Mouse (Mus musculus) heart, embryonic 14.5 days (tissue): ENCODE results near the gene Parn. TPM values are rescaled to one million over a fixed set of nuclear protein-coding genes. Genes with fewer than 3 reads are reported as not detected.

ENCODE experiments used
- ATAC-seq: fragments of 200-750 bp; cut with Nextera tagmentation; 2 replicates; pipeline ENCODE4 v1.8.0; 2017; ENCODE audit warnings: low read depth, moderate TSS enrichment; ENCODE audit not compliant: insufficient number of reproducible peaks, insufficient read depth, low FRiP score
- H3K27ac ChIP-seq, 2 experiments: fragments of 200-500 bp in 1 of 2; fragments of 300-500 bp in 1 of 2; sonication (generic) in 1 of 2; replicated peaks in 1 of 2; 2 replicates each; pipeline ENCODE4 v1.5.1; 2012 to 2014; ENCODE audit warnings: low read depth in 2 of 2, low read length in 2 of 2, control low read depth in 1 of 2, mild to moderate bottlenecking in 1 of 2, mixed read lengths in 1 of 2; ENCODE audit not compliant: control insufficient read depth in 1 of 2, insufficient read depth in 1 of 2
- H3K27me3 ChIP-seq: fragments of 300-500 bp; sonication (generic); 2 replicates; pipeline ENCODE4 v1.6.1; 2014; ENCODE audit warnings: mild to moderate bottlenecking, low read length, control low read depth; ENCODE audit not compliant: control insufficient read depth, insufficient read depth
- H3K36me3 ChIP-seq: fragments of 300-500 bp; sonication (generic); 2 replicates; pipeline ENCODE4 v1.6.1; 2014; ENCODE audit warnings: mild to moderate bottlenecking, control low read depth, low read length, mixed read lengths; ENCODE audit not compliant: control insufficient read depth, insufficient read depth
- H3K4me1 ChIP-seq, 2 experiments: fragments of 200-500 bp in 1 of 2; fragments of 300-500 bp in 1 of 2; sonication (generic) in 1 of 2; 2 replicates each; pipeline ENCODE4 v1.6.1; 2012 to 2014; ENCODE audit warnings: low read length in 2 of 2, control low read depth in 1 of 2, mixed read lengths in 1 of 2; ENCODE audit not compliant: control insufficient read depth in 2 of 2, insufficient read depth in 2 of 2
- H3K4me2 ChIP-seq: fragments of 300-500 bp; sonication (generic); 2 replicates; pipeline ENCODE4 v1.6.1; 2014; ENCODE audit warnings: mild to moderate bottlenecking, low read length
- H3K4me3 ChIP-seq, 2 experiments: fragments of 200-500 bp in 1 of 2; fragments of 300-500 bp in 1 of 2; sonication (generic) in 1 of 2; 2 replicates each; pipeline ENCODE4 v1.5.1; 2012 to 2014; ENCODE audit warnings: low read length in 2 of 2, mild to moderate bottlenecking in 2 of 2, control low read depth in 1 of 2, low read depth in 1 of 2, moderate library complexity in 1 of 2; ENCODE audit not compliant: control insufficient read depth in 1 of 2, insufficient read depth in 1 of 2
- H3K9ac ChIP-seq: fragments of 300-500 bp; sonication (generic); 2 replicates; pipeline ENCODE4 v1.6.1; 2014; ENCODE audit warnings: mild to moderate bottlenecking, low read length
- H3K9me3 ChIP-seq: fragments of 300-500 bp; sonication (generic); 2 replicates; pipeline ENCODE4 v1.6.1; 2016; ENCODE audit warnings: low read length, control low read depth; ENCODE audit not compliant: control insufficient read depth
- WGBS: fragments of 180-500 bp; shearing (Covaris S2); extraction: QIAGEN DNeasy Blood & Tissue Kit; methylation state at CpG from one replicate; pipeline ENCODE4 v1.1.7; 2014; 5-methylcytosine and 5-hydroxymethylcytosine counted together
- polyA plus RNA-seq: library from polyadenylated mRNA; unstranded; fragments of >200 nt; fragmentation: Nextera tagmentation; extraction: Ambion mirVana; gene quantifications from 2 replicates; pipeline ENCODE4 v1.2.1, GENCODE M21; 2014

Parn gene
- polyA plus RNA-seq, 1 experiment from 2014 or later = 28.2 TPM

- Histone ChIP-seq H3K4me2 (no peak overlapping the region), H3K27me3 (no peaks in the 10 kb centered on the region), H3K27ac (no peak overlapping the region), H3K4me1 (peaks cover 5 to 11% of the 10 kb centered on the region in 2 experiments), H3K9me3 (no peaks in the 10 kb centered on the region), H3K4me3 (no peak overlapping the region), H3K36me3 (peaks cover 39% of the 10 kb centered on the region), H3K9ac (no peak overlapping the region)
- no peak for ATAC-seq
- 84% methylated on average over 4 of the region's 4 CpGs for WGBS
Observed at GRCm38 (mm10) chr16:13607987-13608704, 59.8 kb downstream of the Parn start.

- no peak for ATAC-seq
- no peaks in the 10 kb centered on the region for H3K9me3 ChIP-seq
- H3K4me2 ChIP-seq = no peak overlapping the region
- H3K36me3 ChIP-seq = peaks cover 47% of the 10 kb centered on the region
- H3K4me3 ChIP-seq = no peak overlapping the region
- H3K27me3 ChIP-seq = no peaks in the 10 kb centered on the region
- 78% methylated on average over 1 of the region's 1 CpGs for WGBS
- no peak overlapping the region for H3K9ac ChIP-seq
- no peak overlapping the region for H3K27ac ChIP-seq
- no peaks in the 10 kb centered on the region for H3K4me1 ChIP-seq
Observed at GRCm38 (mm10) chr16:13602779-13603178, 65.2 kb downstream of the Parn start.

- no peak overlapping the region for H3K4me3 ChIP-seq
- 0 out of 2 replicates have a peak, but pooled peaks cover 2% of the 10 kb centered on the region for H3K9me3 ChIP-seq
- peaks cover 7 to 17% of the 10 kb centered on the region in 2 experiments for H3K4me1 ChIP-seq
- H3K36me3 ChIP-seq = peaks cover 9% of the 10 kb centered on the region; the same call in 1 of the 2 replicates
- no peak overlapping the region for H3K4me2 ChIP-seq
- H3K27ac ChIP-seq = peak overlapping the region; percentile 66 to 71
- WGBS = 58% methylated on average over 2 of the region's 2 CpGs
- H3K9ac ChIP-seq = no peak overlapping the region
- H3K27me3 ChIP-seq = no peaks in the 10 kb centered on the region
- no peak for ATAC-seq
Observed at GRCm38 (mm10) chr16:13589049-13589408, 78.9 kb downstream of the Parn start.

GRCm38 (mm10) chr16:13588182-13589048 is 79.6 kb downstream of the Parn start:
- H3K4me2 ChIP-seq = no peak overlapping the region
- ATAC-seq = peak; percentile 39
- 0 out of 2 replicates have a peak, but pooled peaks cover 2% of the 10 kb centered on the region for H3K9me3 ChIP-seq
- 74% methylated on average over 5 of the region's 5 CpGs for WGBS
- H3K27ac ChIP-seq = peak overlapping the region; percentile 66 to 71; a peak in 3 of 4 replicates
- no peak overlapping the region for H3K4me3 ChIP-seq
- H3K9ac ChIP-seq = no peak overlapping the region
- H3K27me3 ChIP-seq = no peaks in the 10 kb centered on the region
- peaks cover 5% of the 10 kb centered on the region; the same call in 1 of the 2 replicates for H3K36me3 ChIP-seq
- H3K4me1 ChIP-seq = peaks cover 7 to 17% of the 10 kb centered on the region in 2 experiments

GRCm38 (mm10) chr16:13585234-13585633 is 82.7 kb downstream of the Parn start:
- H3K27me3 ChIP-seq = no peaks in the 10 kb centered on the region
- H3K9me3 ChIP-seq = no peaks in the 10 kb centered on the region
- H3K4me3 ChIP-seq = no peak overlapping the region
- peaks cover 7 to 17% of the 10 kb centered on the region in 2 experiments for H3K4me1 ChIP-seq
- H3K27ac ChIP-seq = no peak overlapping the region
- no peak for ATAC-seq
- H3K36me3 ChIP-seq = peaks cover 12% of the 10 kb centered on the region; the same call in 1 of the 2 replicates
- H3K9ac ChIP-seq = no peak overlapping the region
- WGBS = 67% methylated on average over 9 of the region's 9 CpGs
- H3K4me2 ChIP-seq = no peak overlapping the region

GRCm38 (mm10) chr16:13580784-13581183 is 87.2 kb downstream of the Parn start:
- H3K4me3 ChIP-seq = no peak overlapping the region
- H3K9ac ChIP-seq = no peak overlapping the region
- H3K9me3 ChIP-seq = no peaks in the 10 kb centered on the region
- H3K4me2 ChIP-seq = no peak overlapping the region
- H3K27me3 ChIP-seq = no peaks in the 10 kb centered on the region
- no peak overlapping the region for H3K27ac ChIP-seq
- 90% methylated on average over 3 of the region's 3 CpGs for WGBS
- peaks cover 0 to 11% of the 10 kb centered on the region in 2 experiments; a peak in 2 of 4 replicates for H3K4me1 ChIP-seq
- peaks cover 12% of the 10 kb centered on the region; the same call in 1 of the 2 replicates for H3K36me3 ChIP-seq
- ATAC-seq = no peak

GRCm38 (mm10) chr16:13580016-13580415 is 88.0 kb downstream of the Parn start:
- no peak overlapping the region for H3K4me3 ChIP-seq
- H3K4me1 ChIP-seq = peaks cover 3 to 18% of the 10 kb centered on the region in 2 experiments; a peak in 3 of 4 replicates
- H3K36me3 ChIP-seq = peaks cover 9% of the 10 kb centered on the region; the same call in 1 of the 2 replicates
- WGBS = 75% methylated on average over 1 of the region's 1 CpGs
- no peaks in the 10 kb centered on the region for H3K9me3 ChIP-seq
- no peak overlapping the region for H3K9ac ChIP-seq
- H3K27ac ChIP-seq = peak overlapping the region in 1 of 2 experiments; percentile 31; a peak in 1 of 4 replicates
- no peak overlapping the region for H3K4me2 ChIP-seq
- H3K27me3 ChIP-seq = no peaks in the 10 kb centered on the region
- no peak for ATAC-seq
